Mouse (Mus musculus): ENCODE measurements around the gene Lypd3.

GRCm38 (mm10) chr7:24608561-24608960, 27.8 kb upstream of the Lypd3 start:
- TF ChIP-seq CHD2 (IDR thresholded peaks at IDR 0.05; ENCODE audit: low read depth, low read length) (no peak), ZC3H11A (IDR thresholded peaks at IDR 0.05; ENCODE audit: borderline replicate concordance, low read depth, low read length) (no peak), MAFK (IDR thresholded peaks at IDR 0.05; ENCODE audit: insufficient read depth, low read depth, low read length) (no peak), ZNF384 (IDR thresholded peaks at IDR 0.05; ENCODE audit: low read depth, low read length) (no peak), HCFC1 (IDR thresholded peaks at IDR 0.05; ENCODE audit: borderline replicate concordance, insufficient read depth, low read length) (no peak)

Data from ES-E14 (cell line).